Comparison of ENCODE assay signal across 17 mouse cellular contexts in genomic region chr14:22995184-22995935, GRCm38 (mm10).
DNase-seq lines count a peak whose midpoint lies in the region; ATAC-seq and TF ChIP-seq lines count a peak whose summit lies in the region.
"Had no signal": no experiment of that assay in that cellular context is flagged by ENCODE, and none has a peak within 500 bp of the region (broad histone marks: within the 10 kb centered on the region; RNA-seq: fewer than 3 reads in every experiment).

No protein-coding gene starts in this region.

- 59% methylated on average over 8 of the region's 8 CpGs for WGBS in kidney, adult 2 months
- 22% methylated on average over 8 of the region's 8 CpGs for whole genome bisulfite sequencing in limb, embryonic 15.5 days

- no peaks in the 10 kb centered on the region for H3K4me1 ChIP-seq in kidney, adult 2 months (ENCODE audit: control insufficient read depth, insufficient read depth, low read length)
- peaks cover 9% of the 10 kb centered on the region; the same call in 1 of the 2 replicates for H3K4me1 ChIP-seq in limb, embryonic 15.5 days
- H3K4me1 ChIP-seq: heart, embryonic 15.5 days; hindbrain, embryonic 12.5 days; liver, embryonic 12.5 days had no signal

- H3K27me3 ChIP-seq in kidney, adult 2 months (replicated peaks; ENCODE audit: control insufficient read depth, insufficient read depth, low read length) = no peaks in the 10 kb centered on the region
- H3K27me3 ChIP-seq in limb, embryonic 15.5 days = no peaks in the 10 kb centered on the region
- H3K27me3 ChIP-seq: heart, embryonic 15.5 days; hindbrain, embryonic 12.5 days; liver, embryonic 12.5 days had no signal

- H3K9me3 ChIP-seq in limb, embryonic 15.5 days = no peaks in the 10 kb centered on the region
- H3K9me3 ChIP-seq: heart, embryonic 15.5 days; hindbrain, embryonic 12.5 days; liver, embryonic 12.5 days had no signal

- no peak overlapping the region for H3K27ac ChIP-seq in kidney, adult 2 months (ENCODE audit: insufficient read depth, low read depth, low read length)
- peak overlapping the region; percentile 7; the same call in 1 of the 2 replicates for H3K27ac ChIP-seq in limb, embryonic 15.5 days
- H3K27ac ChIP-seq: heart, embryonic 15.5 days; hindbrain, embryonic 12.5 days; left cerebral cortex, adult 2 months; liver, embryonic 12.5 days had no signal

- TF ChIP-seq CTCF in kidney, adult 2 months (conservative IDR thresholded peaks at IDR 0.05; ENCODE audit: insufficient read depth, insufficient read length, low read depth, low read length) = no peak

- peak; percentile 29 for DNase-seq in kidney, adult 2 months
- no peak for DNase-seq in kidney, postnatal 36 days
- DNase-seq in adrenal gland, postnatal 25 days = peak; percentile 26
- peak; percentile 67 for DNase-seq in forelimb bud, embryonic 11.5 days (ENCODE audit: low read depth, low spot score)
- no peak for DNase-seq in layer of hippocampus, adult 18-20 months (ENCODE audit: low spot score in 2 of 2)
- DNase-seq in frontal cortex, adult 2 months (ENCODE audit: extremely low spot score in 1 of 2, low spot score in 1 of 2) = no peak
- DNase-seq: cerebellum, postnatal 25 days; heart, adult 11 months; lung, postnatal 14 days had no signal

- no peak for TF ChIP-seq POLR2A in kidney, adult 2 months (IDR thresholded peaks at IDR 0.05; ENCODE audit: low read depth, low read length)

- H3K36me3 ChIP-seq in kidney, adult 2 months (ENCODE audit: control insufficient read depth, insufficient read depth, low read length) = no peaks in the 10 kb centered on the region
- no peaks in the 10 kb centered on the region for H3K36me3 ChIP-seq in limb, embryonic 15.5 days
- H3K36me3 ChIP-seq: heart, embryonic 15.5 days; hindbrain, embryonic 12.5 days; liver, embryonic 12.5 days had no signal

- 0 out of 2 replicates have a peak, but pooled peaks have one; percentile 44 for ATAC-seq in limb, embryonic 15.5 days (ENCODE audit: insufficient number of reproducible peaks, low FRiP score, low TSS enrichment, low read depth)
- no peak for ATAC-seq in cerebellum, adult (ENCODE audit: insufficient number of reproducible peaks, low FRiP score, low TSS enrichment)
- ATAC-seq: activated CD4-positive, CD25-positive, alpha-beta regulatory T cell, adult 4 months; liver, embryonic 12.5 days had no signal

- no peak overlapping the region for H3K4me2 ChIP-seq in limb, embryonic 15.5 days
- H3K4me2 ChIP-seq: heart, embryonic 15.5 days; hindbrain, embryonic 12.5 days; liver, embryonic 12.5 days; midbrain, embryonic 11.5 days had no signal

- H3K9ac ChIP-seq in limb, embryonic 15.5 days = no peak overlapping the region
- H3K9ac ChIP-seq: heart, embryonic 15.5 days; hindbrain, embryonic 12.5 days; liver, embryonic 12.5 days had no signal

- H3K4me3 ChIP-seq in kidney, adult 2 months (ENCODE audit: insufficient read depth, low read depth, low read length) = no peak overlapping the region
- no peak overlapping the region for H3K4me3 ChIP-seq in limb, embryonic 15.5 days
- H3K4me3 ChIP-seq: heart, embryonic 15.5 days; hindbrain, embryonic 12.5 days; left cerebral cortex, adult 2 months; liver, embryonic 12.5 days had no signal

Comparison
In these comparisons a context has a peak if more than half of its experiments do, and no peak if none do; other contexts are left out.
1. DNase-seq: peak in kidney, adult 2 months (single experiment), adrenal gland, postnatal 25 days (single experiment) and forelimb bud, embryonic 11.5 days (single experiment); none in kidney, postnatal 36 days (0 of 2), layer of hippocampus, adult 18-20 months (0 of 2) and frontal cortex, adult 2 months (0 of 2).